Mouse (Mus musculus): ENCODE data around the gene Sem1.
A peak's percentile ranks its signal among the peaks of the same experiment; 100 is the strongest.
"Not testable (repeated sequence)": the region's sequence is repeated elsewhere in the genome, so short reads cannot be mapped to it uniquely, and the experiment has no call there.

Sem1 gene

DNA sequence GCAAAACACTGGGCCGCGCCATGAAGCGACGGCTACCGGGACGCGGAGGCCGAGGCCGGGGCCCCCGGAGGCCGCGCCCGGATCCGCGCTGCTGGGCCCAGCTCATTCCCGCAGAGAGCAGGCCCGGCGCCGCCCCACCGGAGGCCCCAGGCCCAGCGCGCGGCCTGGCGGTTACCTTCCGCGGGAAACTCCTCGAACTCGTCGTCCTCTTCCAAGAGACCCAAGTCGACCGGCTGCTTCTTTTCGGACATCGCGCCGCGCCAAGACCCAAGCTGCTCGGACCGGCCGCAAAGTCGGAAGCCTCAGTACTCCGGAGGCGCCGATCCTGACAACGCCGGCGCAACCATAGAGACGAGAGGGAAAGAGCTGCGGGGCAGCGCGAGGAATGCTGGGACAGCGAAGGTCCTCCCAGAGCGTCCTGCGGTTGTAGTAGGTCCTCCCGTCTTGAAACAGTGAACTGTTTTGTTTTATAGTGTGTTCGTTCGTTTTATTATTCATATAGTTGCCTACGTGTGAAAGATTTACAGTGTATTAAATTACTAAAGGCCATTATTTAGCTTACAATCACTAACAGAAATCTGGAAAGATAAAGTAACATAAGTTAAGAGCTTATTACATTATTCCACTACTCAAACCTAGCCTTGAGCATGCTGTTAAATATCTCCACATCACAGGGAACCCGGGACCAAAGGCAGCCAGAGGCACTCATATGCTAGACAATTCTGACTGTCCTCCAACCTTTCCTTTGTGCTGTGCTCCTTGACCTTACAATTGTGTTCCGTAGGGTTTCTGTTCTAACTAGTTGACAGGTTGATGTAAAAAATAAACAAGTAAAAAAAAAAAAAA is at the start of gene Sem1:
Sem1 (minus strand) TSS at position 360 of the 846 bp plus-strand sequence.
- peak; percentile 92 to 94 for DNase-seq

DNA sequence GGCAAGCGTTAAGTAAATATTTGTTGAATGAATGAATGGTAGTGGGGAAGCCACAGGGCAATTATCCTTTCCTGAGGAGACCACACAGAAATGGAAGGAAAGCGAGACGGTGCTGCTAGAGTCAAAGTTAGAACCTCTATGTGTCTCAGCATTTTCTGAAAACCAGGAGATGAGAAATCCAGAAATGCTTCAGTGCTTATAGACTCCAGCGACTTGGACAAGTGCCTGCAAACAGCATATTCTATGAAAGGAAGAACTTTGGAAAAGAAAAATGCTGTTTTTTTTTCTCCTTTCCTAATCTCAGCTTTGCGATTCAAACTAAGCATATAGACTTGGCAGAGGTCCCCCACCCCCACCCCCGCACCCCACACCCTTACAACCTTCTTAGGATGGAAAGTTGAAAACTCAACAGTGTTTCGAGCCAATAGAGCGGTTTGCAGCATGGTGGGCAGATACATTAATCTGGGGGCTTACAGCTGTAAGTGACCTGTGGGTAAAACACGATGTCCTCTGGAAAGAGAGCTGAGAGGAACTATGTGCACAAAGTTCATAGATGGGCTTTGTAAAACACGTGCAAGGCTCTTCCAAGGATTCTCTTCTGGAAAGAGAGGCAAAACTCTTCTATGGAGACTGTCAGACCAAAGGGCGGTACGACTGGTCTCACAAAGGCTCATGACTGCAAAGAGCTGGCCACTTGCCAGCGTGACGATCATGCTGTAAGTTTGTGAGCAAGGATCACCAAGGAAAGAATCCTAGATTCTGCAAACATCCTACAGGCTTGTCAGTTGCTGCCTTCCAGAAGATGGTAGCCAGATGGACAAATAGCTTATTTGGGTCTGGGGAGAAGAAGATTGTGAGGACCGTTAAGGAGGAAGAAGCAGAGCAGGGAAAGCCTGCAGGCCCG is 44.6 kb upstream of the Sem1 start:
- DNase-seq = peak; percentile 58 to 59

DNA sequence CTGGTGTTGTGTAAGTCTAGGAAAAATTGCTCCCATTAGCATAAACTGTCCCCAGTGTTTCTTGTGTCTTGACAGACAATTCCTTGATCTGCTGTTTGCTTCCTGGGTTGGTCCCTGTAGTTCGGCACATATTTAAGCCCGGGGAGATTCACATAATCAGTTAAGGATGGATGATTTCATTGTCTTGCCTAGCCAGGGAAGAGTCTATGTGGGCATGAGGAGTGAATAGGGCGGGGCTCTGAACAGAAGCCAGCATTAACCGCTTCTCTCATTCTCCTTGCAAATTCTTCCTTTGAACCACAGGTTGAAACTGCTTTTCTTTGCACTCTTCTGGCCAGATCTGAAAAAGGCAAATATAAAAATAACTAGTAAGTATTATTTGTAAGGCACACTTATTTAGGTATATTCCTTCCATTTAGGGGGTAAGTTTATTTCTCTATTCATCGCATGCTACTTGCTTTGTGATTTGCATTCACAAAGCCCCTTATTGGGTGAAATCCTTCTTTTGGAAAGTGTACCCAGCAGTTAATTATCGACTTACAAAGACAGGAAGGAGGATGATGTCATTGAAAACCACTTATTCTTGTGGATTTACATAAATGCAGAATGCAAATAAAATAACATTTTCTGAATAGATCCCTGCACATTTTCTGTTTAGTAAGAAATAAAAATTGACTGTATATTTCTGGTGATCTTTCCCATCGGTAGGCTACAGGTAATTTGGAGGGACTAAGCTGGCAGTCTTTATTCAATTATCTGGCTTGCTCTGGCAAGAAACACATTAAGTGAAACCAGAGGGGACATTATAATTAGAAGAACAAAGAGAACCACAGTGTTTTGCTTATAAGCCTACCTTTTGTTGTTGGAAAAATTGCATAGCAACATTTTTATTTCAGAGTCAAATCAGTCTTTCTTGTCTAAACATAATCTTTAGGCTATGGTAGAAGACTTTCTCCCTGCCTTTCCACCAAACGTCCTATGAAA is 25.4 kb upstream of the Sem1 start:
- no peak for DNase-seq

DNA sequence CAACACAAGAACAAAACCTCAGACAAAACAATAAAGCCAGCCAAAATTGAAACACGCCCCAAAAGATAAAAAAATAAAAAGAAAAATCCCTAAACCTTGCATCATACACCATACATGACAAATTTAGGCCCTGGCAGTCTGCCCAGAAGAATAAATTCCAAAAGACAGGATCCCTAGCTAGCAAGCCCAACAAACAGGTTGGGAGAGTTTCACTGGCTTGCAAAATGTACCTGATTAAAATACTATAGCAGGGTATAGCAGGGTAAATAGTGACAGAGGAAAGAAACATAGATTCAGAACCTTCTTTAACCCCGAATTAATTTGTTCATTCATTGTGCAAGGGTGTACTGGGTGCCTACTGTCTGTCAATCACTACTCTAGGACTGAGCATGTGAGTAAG is 7.8 kb upstream of the Sem1 start:
- no peak for DNase-seq

DNA sequence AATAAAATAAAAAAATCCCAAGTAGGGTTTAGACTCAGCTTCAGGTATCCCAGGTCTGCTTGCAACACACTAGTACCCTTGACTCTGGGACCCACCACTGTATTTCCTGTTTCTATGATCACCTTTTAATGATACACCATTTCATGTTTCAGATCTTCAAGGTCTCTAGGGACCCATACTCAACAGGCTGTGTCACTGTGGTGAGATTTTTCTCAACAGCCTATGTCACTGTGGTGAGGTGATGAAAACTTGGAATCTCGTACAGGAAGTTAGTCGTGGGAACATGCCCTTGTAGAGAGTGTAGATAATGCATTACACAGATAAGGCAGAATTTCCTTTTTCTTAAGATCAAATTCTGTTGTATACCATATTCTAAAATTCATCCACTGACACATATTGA is 3.4 kb upstream of the Sem1 start:
- no peak for DNase-seq

DNA sequence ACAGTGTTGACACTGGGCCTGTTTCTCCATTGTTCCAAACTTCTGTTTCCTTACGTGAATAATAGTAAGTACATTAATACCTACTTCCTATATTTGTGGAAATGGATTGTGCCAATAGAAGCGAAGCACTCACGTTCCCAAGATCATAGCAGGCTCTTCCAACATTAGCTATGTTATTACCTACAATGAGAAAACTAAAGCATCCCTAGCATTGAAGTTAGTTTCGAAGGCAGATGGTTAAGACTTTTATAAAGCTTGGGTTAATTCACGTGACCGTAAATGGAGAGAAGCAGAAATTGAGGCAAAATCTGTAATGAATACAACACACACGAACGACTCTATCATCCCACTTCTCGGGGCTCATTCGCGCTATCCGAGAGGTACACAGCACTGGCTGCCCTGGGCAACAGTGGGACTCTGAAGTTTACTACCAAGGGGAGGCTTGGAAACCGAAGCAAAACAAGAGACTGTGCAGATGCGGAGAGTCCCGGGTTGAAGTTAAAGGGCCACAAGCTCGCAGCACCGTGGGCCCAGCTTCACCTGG is 650 bp downstream of the Sem1 start:
- no peak for DNase-seq

DNA sequence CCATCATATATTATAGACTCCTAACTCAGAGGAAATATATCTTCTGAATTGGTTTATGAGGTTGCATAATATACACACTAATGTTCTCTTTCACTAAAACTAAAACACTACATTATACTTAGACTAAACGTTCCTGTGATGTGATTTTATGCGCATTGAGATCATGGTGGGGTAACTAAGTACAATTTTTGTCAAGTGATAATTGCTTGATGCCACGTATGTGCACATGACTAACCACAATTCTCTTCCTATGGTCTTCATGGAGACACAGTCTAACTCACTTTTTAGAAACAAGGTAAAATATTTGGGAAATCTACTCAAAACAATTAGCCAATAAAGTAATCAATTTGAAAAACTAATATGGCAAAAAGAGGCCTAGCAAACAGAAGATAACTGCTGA is 1.2 kb downstream of the Sem1 start:
- DNase-seq = no peak

DNA sequence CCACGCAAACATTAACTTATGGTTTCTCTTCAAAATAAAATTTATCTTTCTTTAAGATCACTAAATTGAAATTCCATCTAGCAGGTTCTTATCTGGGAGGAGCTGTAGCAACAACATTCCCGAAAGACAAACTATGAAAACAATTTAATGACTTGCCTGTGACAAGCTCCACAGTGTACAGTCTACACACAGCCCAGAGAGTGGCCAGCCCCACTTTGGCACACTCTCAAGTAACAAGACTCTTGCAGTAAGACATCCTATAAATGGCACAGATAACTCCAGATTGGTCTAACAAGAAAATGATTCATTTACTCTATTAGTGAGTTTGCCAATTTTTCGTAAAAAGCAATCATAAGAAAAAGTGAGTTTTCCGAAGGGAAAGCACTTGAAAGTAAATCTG is 2.7 kb downstream of the Sem1 start:
- DNase-seq = no peak

DNA sequence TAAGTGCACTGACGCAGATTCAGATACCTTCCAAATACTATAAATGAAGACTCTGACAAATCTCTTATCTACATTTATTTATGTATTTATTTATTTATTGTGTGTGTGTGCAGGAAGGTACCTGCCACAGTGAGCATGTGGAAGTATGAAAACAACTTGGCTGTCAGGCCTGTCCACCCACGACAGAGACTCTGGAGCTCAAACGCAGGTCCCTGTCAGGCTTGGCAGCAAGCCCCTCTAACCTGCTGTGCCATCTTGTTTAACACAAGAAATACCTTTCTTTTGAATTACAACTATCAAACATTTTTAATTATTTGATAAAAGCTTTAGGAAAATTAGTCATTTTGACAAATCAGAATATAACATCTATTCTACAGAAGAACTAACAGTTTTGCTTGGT is 10.0 kb downstream of the Sem1 start:
- DNase-seq = no peak

DNA sequence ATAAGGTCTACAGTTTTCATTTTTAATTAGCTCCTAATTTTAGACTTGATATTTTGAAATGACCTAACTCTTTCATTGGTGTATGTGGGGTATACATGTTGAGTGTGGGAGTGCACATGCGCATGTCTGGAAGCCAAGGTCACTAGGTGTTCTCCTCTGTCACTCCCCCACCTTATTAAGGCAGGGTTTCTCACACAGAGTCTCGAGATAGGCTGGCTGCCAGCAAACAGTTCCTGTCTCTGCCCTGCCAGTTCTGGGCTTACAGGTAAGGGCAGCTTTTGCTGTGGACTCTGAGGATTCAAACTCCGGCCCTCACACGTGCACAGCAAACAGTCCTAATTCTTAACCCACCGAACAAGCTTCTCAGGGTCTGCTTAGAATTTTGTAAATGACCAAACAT is 14.8 kb downstream of the Sem1 start:
- DNase-seq = peak in 1 of 2 experiments; percentile 31

DNA sequence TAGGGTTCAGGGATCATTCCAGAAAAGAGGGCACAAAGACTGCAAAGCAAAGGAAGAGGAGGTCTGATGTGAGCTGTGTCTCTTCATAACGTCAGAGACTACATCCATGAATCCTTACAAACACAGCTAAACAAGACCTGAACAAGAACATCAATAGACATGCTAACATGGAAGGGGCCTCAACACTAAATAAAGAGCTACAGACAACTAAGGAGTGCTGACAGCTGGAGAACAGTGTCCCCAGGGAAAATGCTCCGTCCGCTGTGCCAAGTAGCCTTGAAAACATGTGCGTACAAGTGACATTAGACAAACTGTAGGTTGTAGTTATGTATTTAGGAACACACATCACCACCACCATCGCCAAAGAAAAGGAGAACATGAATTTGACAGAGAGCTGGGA is 15.7 kb downstream of the Sem1 start:
- DNase-seq = no peak

DNA sequence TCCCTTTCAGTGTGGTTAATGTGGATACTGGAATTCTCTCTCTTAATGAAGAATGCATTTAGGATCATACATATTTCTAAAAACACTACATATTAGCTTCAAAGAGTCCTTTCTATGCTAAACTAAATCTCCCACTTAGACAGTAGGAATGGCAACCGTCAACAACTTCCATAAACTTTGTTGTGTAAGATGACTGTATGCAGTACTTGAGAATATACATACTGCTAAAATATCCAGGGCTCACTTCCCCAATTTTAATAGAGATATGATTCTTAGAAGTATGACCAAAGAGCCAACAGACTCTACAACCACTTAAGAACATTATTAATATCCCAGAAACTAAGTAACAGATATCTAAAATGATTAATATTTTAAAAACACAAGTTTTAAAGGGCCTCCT is 20.8 kb downstream of the Sem1 start:
- DNase-seq = no peak

DNA sequence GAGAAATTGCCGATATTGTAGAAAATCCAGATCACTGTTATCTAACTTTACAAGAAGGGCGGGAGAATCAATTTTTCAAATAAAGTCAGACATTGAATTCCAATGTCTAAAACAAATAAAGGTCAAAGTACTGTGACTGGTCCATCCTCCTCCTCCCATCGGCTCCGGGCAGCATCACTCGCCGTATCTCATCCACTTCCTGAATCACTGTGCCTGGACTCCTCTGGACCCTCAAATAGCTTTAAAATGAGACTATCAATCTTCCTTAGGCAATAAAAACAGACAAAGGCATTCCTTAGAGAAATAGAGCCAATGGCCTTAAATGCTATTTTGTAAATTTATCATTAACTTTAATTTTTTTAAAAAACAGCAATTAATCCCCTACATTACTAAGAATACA is 26.5 kb downstream of the Sem1 start:
- no peak for DNase-seq

DNA sequence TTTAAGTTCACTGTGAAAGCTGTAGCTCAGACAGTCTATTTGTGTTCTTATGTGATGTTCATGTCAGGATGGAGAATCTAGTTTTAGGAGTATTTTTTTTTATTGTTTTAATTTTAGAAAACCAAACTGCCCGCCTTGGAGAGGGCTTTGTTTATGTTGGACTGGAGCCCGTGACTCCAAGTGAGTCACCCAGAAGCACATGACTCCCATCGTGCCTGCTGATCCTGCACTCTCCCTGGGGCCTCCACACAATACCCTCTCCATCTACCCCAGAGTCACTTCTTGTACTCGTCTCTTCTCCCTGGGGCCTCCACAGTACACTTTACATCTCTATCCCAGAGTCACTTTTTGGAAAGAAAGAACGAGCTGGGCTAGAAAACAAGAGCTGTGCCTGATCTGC is 30.5 kb downstream of the Sem1 start:
- no peak for DNase-seq

DNA sequence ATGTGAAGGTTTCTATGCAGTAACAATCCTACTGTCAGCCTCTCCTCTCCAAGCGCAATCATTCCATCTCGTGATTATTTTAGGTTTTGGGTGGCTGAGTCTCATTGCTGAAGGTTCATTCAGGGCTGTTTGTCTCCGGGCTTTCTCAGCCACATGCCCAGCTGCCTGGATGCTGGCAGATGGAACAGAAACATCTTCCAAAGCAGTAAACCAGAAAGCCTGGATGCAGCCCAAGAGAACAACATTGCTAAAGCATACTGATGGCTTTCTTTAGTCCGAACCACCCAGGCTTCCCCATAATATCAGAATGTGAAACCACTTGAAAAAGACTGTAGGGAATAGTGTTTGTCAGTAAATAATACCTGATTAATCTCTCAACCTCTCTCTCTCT is 34.2 kb downstream of the Sem1 start:
- DNase-seq = no peak

DNA sequence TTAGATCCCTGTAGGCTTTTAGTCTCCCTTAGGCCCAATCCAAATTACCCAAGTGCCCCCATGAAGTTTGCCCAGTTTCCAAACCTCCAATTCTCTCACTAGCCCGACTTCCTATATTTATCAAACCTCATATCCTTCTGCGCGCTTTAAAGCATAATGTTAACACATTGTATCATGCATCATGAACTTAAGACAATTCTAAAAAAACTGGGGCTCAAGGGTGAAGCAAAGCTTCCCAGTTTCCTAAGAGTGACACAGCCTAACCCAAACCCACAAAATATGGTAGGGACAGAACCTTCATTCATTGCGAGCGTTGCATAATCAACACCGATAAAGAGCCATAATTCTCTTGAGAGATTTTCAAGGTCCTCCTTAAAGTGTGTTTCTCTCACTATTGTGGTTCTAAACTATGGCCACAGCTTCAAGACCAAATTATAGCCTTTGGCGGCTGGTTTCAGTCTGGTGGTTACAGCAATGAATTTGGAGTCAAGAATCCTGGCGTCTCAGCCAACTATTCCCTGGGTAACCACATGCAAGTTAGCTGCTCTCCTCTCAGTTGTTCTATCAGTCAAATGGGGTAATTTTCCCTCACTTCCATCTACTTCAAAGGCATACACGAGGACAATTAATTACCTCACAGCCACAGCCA is 34.7 kb downstream of the Sem1 start:
- DNase-seq = no peak

DNA sequence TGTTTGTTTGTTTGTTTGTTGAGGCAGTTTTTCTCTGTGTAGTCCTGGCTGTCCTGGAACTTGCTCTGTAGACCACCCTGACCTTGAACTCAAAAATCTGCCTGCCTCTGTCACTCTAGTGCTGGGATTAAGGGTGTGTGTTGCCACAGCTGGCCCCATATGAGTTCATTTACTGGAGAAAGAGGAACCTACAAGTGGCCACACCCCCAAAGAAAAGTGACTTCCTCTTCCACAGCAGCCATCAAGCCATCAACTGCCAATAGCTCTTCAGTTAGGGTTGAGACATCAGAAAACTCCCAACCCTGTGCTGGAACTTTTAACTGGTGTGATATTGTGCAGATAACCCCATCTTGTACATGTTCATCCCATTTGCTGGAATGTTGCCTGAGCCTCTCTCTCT is 36.3 kb downstream of the Sem1 start:
- no peak for DNase-seq

DNA sequence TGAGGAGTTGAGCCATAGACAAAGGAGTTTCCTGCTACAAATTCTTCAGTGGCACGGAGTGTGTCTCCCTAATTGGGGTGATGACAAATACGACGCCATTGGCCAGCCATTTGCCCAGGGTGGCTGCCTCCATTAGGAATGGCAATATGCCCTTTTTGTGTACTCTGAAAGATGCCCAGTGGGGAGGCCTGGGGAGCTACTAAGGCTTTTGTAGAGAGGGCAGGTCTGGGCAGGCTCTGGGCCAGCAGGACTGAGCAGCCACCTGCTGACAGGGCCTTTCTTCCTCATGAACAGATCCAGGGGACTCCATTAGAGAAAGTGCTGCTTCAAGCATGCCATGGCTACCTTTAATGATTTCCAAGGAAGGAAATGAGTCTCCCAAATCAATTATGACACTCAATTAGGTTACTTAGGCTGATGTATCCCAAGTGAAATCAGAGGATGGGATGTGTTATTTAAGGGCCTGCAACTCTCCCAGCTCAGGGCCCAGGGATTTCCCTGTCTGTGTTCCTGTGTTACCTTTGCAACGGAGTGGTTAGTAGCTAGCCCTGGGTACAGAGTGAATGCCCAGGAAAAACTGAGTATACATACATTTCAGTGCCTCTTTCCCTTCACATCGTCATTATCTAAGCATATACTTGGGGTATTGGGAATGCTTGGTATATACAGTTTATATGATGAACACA is 41.5 kb downstream of the Sem1 start:
- no peak for DNase-seq

DNA sequence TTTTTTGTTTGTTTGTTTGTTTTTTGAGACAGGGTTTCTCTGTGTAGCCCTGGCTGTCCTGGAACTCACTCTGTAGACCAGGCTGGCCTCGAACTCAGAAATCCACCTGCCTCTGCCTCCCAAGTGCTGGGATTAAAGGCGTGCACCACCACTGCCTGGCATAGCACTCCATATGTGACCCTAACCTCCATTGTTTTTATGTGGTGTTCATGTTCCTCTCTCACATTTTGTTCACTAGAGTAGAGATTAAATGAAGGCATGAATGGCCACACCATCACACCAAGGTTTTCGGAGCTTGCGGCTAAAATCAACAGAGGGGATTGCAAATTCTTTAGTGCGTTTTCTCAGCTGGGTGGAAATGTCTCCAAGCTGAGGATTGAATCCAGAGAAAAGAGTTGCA is 42.1 kb downstream of the Sem1 start:
- not testable (repeated sequence) for DNase-seq

All from kidney, postnatal 25 days (tissue).